Mouse (Mus musculus) embryonic stem cell, embryonic (primary cell): ENCODE data around the gene Slc28a1.
"Not testable (repeated sequence)": the region's sequence is repeated elsewhere in the genome, so short reads cannot be mapped to it uniquely, and the experiment has no call there.

ENCODE experiments used
- CTCF ChIA-PET, 4 experiments: fragments of 300-600 bp in 2 of 4; fragments of 350-600 bp in 2 of 4; sonication (Branson Sonifier 250); formaldehyde crosslinking; loops; one replicate each; lab custom pipeline; 2022; ENCODE audit warnings: inconsistent platforms in 2 of 4; lab: Charles Lee
- POLR2A ChIA-PET, 4 experiments: fragments of 300-600 bp in 2 of 4; fragments of 350-600 bp in 2 of 4; sonication (Branson Sonifier 250); formaldehyde crosslinking; loops; one replicate each; lab custom pipeline; 2022; ENCODE audit warnings: antibody characterized with exemption in 4 of 4, inconsistent platforms in 1 of 4; lab: Charles Lee

Slc28a1 gene

DNA sequence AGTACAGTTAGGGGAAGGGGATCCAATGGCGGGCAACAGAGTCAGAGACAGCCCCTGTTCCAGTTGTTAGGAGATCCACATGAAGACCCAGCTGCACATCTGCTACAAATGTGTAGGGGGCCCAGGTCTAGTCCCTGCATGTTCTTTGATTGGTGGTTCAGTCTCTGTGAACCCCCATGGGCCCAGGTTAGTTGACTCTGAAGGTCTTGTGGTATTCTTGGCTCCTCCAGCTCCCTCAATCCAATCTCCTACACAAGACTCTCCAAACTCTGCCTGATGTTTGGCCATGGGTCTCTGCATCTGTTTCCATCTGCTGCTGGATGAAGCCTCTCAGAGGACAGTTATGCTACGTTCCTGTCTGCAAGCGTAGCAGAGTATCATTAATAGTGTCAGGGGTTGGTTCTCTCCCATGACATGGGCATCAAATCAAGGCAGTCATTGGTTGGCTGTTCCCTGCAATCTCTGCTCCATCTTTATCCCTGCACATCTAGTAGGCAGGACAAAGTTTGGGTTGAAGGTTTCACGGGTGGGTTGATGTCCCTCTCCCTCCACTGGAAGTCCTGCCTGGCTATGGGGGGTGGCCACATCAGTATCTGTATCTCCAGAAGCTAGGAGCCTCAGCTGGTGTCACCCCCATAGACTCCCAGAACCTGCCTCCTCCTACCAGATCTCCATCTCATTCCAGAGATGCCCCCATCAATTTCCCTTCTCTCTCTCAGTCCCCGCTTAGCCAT lies 25.2 kb downstream of the Slc28a1 start:
- CTCF ChIA-PET, result no interaction called here
- POLR2A ChIA-PET, result interaction anchor here in 3 of 4 experiments (0.7 to 10.6 kb wide), 12 partner anchors 11 to 431 kb away, joined by 3 to 176 read pairs (median 4); partner anchors contain the start of genes Wdr73 (in 1 of the 3) and Whamm (in 1 of the 3)

DNA sequence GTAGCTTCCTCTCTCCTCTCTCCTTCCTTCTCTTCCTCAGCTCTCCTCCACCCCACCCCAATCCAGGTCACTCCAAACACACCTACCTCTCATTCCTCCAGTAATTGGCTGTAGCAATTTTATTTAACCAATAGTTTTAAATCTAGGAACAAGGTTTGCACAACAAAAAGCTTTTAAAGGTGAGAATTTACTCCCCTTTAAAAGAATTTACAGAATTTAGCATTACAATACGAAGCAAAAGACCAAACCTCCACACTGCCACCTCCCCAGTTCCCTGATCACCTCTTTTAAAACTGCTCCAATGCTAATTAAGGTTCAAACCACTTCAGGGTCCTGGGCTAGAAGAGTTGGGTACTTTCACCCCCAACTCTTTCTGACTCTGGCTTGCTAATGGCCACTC lies 26.9 kb downstream of the Slc28a1 start:
- ChIA-PET POLR2A (interaction anchor here (0.5 to 10.6 kb wide), 135 partner anchors 9 to 1482 kb away, joined by 3 to 176 read pairs (median 4); partner anchors contain the start of genes Rps17 (in 3 of the 4), Sec11a (in 3 of the 4), Alpk3 (in 2 of the 4) and Ramac (in 2 of the 4)), CTCF (interaction anchor here in 3 of 4 experiments (0.7 to 2.3 kb wide), 9 partner anchors 13 to 284 kb away, joined by 3 to 9 read pairs (median 3); no protein-coding TSS in a partner anchor)

DNA sequence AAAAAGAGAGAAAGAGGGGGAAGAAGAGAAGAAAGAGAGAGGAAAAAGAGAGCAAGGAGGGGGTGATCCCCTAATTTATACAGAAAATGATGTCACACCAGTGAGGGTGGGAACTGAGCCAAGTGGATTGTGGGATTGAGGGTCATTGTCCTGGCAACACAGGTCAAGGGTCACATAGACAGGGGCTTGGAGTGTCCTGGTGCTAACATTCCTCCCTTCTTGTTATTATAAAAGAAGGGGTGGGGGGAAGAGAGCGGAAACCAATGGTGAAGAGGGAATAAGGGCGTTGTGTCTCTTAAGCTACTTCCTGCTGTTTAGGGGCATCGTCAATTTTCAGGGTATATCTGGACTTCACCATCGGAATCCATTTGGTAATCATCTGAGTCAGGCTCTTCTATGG lies 28.5 kb downstream of the Slc28a1 start:
- POLR2A ChIA-PET, result interaction anchor here (0.6 to 10.6 kb wide), 12 partner anchors 9 to 80 kb away, joined by 3 to 176 read pairs (median 4); no protein-coding TSS in a partner anchor
- CTCF ChIA-PET, result not testable (repeated sequence)

DNA sequence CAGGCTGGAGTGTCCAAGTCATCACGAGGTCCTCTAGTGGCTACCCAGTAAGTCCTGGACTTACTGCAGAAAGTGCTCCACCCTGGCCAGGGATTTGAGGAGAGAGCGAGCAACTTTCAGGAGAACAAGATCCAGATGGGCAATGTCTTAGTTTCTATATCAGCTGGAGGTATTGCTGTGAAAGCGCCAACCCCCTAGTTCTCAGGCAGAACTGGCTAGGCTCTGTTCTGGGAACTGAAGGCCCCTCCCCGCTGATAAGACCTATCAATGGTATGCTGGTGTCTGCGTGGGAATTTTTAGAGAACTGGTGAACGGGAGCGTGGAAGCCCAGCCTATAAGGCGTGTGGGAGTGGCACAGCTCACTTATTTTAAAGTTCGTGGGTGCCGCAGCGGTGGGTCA lies 35.2 kb downstream of the Slc28a1 start:
- ChIA-PET POLR2A (interaction anchor here in 3 of 4 experiments (0.8 to 7.0 kb wide), 8 partner anchors 8 to 188 kb away, joined by 3 to 176 read pairs (median 12); no protein-coding TSS in a partner anchor), CTCF (no interaction called here)

DNA sequence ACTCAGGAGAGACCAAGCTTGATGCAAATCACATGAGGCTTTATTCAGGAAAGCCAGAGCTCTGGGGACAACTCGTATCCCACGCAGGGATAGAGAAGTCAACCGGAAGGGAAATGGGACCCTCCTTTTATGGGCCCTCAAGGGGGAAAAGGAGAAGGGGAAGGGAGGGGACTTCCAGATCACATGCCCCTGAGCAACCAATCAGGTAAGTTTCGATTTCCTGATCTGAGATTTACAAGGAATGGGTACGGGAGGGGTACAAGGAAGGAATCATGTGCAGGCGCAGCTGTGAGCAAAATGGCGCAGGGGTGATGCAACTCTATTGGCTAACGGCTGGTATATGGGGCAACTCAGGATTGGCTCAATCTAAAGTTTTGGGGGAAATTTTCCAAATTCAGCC lies 36.6 kb downstream of the Slc28a1 start:
- CTCF ChIA-PET, result no interaction called here

DNA sequence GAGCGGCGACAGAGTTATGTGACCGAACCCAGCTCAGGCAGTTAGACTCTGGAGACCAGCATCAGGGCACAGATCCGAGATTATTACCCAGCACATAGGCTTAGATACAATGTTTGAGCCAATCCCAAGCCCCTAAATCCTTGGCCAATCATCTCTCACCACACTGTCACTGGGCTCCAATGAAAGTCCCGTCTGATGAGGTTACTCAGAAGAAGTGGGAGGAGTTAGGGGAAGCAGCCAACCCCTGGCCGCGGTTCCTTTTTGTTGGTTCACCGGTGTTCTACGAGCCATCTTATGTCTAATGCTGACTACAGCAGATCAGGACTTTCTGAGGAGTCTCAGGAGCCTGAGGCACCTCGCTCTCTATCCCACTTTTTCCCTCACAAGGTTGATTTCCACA lies 37.7 kb downstream of the Slc28a1 start:
- ChIA-PET POLR2A (interaction anchor here in 3 of 4 experiments (0.6 to 7.0 kb wide), 35 partner anchors 8 to 910 kb away, joined by 3 to 176 read pairs (median 6); partner anchors contain the start of genes Zscan2 (in 2 of the 3), Sec11a (in 1 of the 3), Wdr73 (in 1 of the 3) and Zfp592 (in 1 of the 3)), CTCF (no interaction called here)

More for the DNA sequence above, 36.6 kb downstream of the Slc28a1 start:
- POLR2A ChIA-PET, result interaction anchor here (0.7 to 7.0 kb wide), 55 partner anchors 10 to 1023 kb away, joined by 3 to 176 read pairs (median 4); partner anchors contain the start of genes Nmb (in 1 of the 4), Sec11a (in 1 of the 4), Wdr73 (in 1 of the 4) and Zfp592 (in 1 of the 4)

DNA sequence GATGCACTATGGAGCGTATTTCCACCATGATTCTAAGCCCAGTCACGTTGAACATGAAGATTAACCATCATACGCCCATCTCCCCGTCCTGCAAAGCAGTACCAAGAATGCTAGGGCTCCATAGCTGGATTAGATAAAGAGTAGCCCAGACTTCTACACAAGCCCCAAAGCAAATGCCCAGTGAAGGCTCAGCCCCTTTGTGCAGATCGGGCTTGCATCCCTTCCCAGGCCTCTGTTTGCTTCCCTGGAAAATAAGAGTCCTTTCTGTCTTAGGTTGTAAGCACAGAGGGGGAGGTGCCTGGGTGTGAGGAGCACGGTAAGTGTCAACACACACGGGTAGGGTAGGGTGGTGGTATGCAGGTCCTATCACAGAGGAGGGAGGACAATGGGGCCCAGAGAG lies 38.2 kb downstream of the Slc28a1 start:
- POLR2A ChIA-PET, result interaction anchor here (0.5 to 7.0 kb wide), 40 partner anchors 11 to 1611 kb away, joined by 3 to 176 read pairs (median 6); partner anchors contain the start of genes Wdr73 (in 1 of the 4), Zfp592 (in 1 of the 4) and Zscan2 (in 1 of the 4)
- CTCF ChIA-PET, result interaction anchor here in 2 of 4 experiments (0.6 to 1.2 kb wide), 5 partner anchors 12 to 299 kb away, joined by 3 to 4 read pairs (median 3); no protein-coding TSS in a partner anchor

DNA sequence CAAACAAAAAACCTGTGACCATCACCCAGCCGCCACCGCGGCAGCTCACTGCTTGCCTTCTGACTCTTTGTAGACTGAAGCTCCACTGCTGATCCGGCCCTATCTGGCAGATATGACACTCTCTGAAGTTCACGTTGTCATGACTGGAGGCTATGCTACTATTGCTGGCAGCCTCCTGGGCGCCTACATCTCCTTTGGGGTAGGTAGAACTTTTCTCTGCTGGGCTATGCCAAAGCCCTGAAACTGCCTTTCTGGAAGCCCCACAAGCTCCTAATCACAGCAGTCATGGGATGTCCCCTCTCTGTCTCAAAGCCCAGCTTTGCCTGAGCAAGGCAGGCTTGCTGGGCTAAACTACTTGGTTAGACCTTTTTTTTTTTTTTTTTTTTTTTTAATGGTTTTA lies 38.7 kb downstream of the Slc28a1 start:
- ChIA-PET CTCF (interaction anchor here in 2 of 4 experiments (0.6 to 1.2 kb wide), 9 partner anchors 13 to 300 kb away, joined by 3 to 5 read pairs (median 3); partner anchors contain the start of gene Zscan2 (in 1 of the 2)), POLR2A (interaction anchor here (0.5 to 7.0 kb wide), 52 partner anchors 8 to 1611 kb away, joined by 3 to 176 read pairs (median 5); partner anchors contain the start of genes Slc28a1 (in 1 of the 4), Wdr73 (in 1 of the 4) and Zscan2 (in 1 of the 4))

DNA sequence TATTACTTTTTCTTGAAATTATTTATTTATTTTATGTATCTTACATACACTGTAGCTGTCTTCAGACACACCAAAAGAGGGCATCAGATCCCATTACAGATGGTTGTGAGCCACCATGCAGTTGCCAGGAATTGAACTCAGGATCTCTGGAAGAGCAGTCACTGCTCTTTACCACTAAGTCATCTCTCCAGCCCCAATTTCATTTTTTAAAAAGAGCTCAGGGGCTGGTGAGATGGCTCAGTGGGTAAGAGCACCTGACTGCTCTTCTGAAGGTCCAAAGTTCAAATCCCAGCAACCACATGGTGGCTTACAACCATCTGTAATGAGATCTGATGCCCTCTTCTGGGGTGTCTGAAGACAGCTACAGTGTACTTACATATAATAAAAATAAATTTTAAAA lies 39.6 kb downstream of the Slc28a1 start:
- POLR2A ChIA-PET, result interaction anchor here (0.6 to 7.0 kb wide), 51 partner anchors 9 to 1088 kb away, joined by 3 to 176 read pairs (median 5); partner anchors contain the start of genes Slc28a1 (in 1 of the 4), Wdr73 (in 1 of the 4) and Zscan2 (in 1 of the 4)
- CTCF ChIA-PET, result interaction anchor here (0.5 to 2.0 kb wide), 34 partner anchors 9 to 999 kb away, joined by 3 to 14 read pairs (median 4); partner anchors contain the start of genes Sec11a (in 2 of the 4), Alpk3 (in 1 of the 4) and Zscan2 (in 1 of the 4)

DNA sequence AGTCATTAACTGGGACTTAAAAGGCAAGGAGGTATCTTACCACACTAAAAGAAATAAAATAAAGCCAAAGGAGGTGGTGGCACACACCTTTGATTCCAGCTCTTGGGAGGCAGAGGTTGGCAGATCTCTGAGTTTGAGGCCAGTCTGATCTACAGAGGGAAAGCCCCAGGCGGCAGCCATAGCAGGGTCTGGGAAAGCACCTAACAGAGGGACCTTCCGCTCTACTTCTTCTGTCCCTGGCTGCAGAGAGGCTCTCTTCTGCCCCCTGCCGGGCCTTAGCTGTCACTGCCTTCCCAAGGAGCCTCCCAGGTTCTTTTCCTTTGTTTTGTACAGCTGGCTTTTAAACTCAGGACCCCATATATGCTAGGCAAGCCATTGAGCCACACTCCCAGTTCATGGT lies 40.4 kb downstream of the Slc28a1 start:
- POLR2A ChIA-PET, result interaction anchor here (0.6 to 7.0 kb wide), 47 partner anchors 8 to 1125 kb away, joined by 3 to 176 read pairs (median 4); partner anchors contain the start of genes Slc28a1 (in 1 of the 4) and Zscan2 (in 1 of the 4)
- CTCF ChIA-PET, result interaction anchor here (0.5 to 2.0 kb wide), 60 partner anchors 10 to 603 kb away, joined by 3 to 15 read pairs (median 4); partner anchors contain the start of genes Sec11a (in 2 of the 4), Alpk3 (in 1 of the 4) and Zscan2 (in 1 of the 4)

DNA sequence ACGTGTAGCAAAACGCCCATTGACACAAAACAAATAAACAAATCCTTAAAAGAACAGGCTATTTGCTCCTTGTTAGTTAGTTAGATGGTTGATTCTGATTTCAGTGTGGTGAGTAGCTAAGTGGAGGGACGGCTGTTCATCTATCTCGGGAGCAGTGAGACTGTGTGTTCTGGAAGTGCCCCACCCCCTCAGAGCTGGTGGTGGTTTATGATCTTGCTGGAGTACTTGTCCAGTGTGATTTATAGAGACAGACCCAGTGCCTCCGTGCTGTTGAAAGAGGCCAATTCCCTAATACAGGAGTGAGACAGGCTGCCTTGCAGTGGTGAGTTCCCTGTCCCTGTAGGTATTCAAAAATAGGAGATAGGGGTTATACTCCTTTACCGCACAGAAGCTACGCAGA lies 44.3 kb downstream of the Slc28a1 start:
- ChIA-PET POLR2A (interaction anchor here in 2 of 4 experiments (0.7 to 2.3 kb wide), 8 partner anchors 18 to 283 kb away, joined by 3 to 8 read pairs (median 4); no protein-coding TSS in a partner anchor), CTCF (interaction anchor here in 3 of 4 experiments (0.6 to 1.6 kb wide), 3 partner anchors 18 to 283 kb away, joined by 3 read pairs; no protein-coding TSS in a partner anchor)

DNA sequence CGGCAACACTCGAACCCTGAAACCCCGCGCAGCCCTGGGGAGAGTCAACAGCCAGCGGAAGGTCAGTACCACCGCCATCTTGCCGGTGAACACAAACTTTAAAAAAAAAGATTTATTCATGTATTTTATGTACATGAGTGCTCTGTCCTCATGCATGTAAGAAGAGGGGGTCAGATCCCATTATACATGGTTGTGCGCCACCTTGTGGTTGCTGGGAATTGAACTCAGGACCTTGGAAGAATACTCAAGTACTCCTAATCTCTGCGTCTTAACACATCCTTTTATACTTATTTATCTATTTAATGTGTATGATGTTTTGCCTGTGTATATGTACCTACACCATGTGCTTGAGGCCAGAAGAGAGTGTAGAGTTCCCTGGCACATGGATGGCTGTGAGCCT lies 47.1 kb downstream of the Slc28a1 start:
- ChIA-PET CTCF (interaction anchor here in 3 of 4 experiments (0.6 to 1.9 kb wide), 5 partner anchors 77 to 621 kb away, joined by 3 to 4 read pairs (median 3); no protein-coding TSS in a partner anchor), POLR2A (interaction anchor here in 1 of 4 experiments (0.7 kb wide), 1 partner anchor 64 kb away, joined by 3 read pairs; no protein-coding TSS in a partner anchor)

DNA sequence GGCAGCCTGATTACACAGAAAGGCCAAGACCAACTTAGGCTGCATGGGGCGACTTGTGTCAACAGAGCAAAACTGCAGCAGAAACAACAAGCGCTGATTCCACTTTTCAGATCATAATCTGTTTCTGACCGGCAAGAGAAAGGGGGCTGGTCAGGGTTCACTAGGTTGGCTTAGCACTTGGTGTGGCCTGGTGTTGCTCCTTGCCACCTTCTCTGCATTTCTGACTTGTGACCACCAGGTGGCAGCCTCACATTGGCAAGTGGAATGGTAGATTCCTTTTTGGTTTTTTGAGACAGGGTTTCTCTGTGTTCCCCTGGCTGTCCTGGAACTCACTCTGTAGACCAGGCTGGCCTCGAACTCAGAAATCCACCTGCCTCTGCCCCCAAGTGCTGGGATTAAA lies 47.7 kb downstream of the Slc28a1 start:
- ChIA-PET POLR2A (interaction anchor here in 1 of 4 experiments (0.7 to 1.1 kb wide), 2 partner anchors 64 to 100 kb away, joined by 3 read pairs; no protein-coding TSS in a partner anchor), CTCF (interaction anchor here in 3 of 4 experiments (0.6 to 1.9 kb wide), 6 partner anchors 77 to 620 kb away, joined by 3 to 4 read pairs (median 3); no protein-coding TSS in a partner anchor)

DNA sequence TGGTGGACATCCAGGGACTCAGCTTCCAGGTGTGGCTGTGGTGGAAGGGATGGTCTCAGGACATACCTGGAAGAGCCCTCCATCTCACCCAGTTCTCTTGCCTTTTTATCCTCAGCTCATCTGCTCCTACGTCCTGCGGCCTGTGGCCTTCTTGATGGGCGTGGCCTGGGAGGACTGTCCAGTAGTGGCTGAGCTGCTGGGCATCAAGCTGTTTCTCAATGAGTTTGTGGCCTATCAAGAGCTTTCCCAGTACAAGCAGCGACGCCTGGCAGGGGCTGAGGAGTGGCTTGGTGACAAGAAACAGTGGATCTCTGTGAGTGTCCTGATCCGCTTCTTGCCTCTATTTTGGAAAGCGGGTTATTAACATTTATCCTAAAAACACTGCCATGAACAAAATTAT lies 49.8 kb downstream of the Slc28a1 start:
- CTCF ChIA-PET, result interaction anchor here in 3 of 4 experiments (0.6 to 2.3 kb wide), 4 partner anchors 9 to 181 kb away, joined by 3 to 6 read pairs (median 4); no protein-coding TSS in a partner anchor
- POLR2A ChIA-PET, result interaction anchor here in 2 of 4 experiments (1.0 to 8.9 kb wide), 7 partner anchors 11 to 179 kb away, joined by 3 to 89 read pairs (median 8); partner anchors contain the start of gene Rps17 (in 1 of the 2)

DNA sequence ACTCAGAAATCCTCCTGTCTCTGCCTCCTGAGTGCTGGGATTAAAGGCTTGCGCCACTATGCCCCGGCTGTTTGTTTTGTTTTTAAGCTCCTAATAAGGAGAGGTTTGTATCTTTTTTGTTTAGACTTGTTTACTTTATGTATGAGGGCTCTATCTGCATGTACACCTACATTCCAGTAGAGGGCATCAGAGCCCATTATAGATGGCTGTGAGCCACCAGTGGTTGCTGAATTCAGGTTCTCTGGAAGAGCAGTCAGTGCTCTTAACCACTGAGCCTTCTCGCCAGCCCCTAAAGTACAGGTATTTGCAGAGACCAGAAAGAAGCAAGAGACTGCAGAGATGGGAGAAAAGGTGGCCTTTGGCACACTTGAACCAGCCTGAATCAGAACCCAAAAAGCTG lies 52.5 kb downstream of the Slc28a1 start:
- ChIA-PET POLR2A (interaction anchor here (0.6 to 8.9 kb wide), 28 partner anchors 10 to 400 kb away, joined by 3 to 89 read pairs (median 5); partner anchors contain the start of genes Rps17 (in 2 of the 4) and Pde8a (in 1 of the 4)), CTCF (interaction anchor here (0.6 to 5.4 kb wide), 46 partner anchors 9 to 343 kb away, joined by 3 to 44 read pairs (median 4); partner anchors contain the start of gene Zfp592 (in 1 of the 4))

DNA sequence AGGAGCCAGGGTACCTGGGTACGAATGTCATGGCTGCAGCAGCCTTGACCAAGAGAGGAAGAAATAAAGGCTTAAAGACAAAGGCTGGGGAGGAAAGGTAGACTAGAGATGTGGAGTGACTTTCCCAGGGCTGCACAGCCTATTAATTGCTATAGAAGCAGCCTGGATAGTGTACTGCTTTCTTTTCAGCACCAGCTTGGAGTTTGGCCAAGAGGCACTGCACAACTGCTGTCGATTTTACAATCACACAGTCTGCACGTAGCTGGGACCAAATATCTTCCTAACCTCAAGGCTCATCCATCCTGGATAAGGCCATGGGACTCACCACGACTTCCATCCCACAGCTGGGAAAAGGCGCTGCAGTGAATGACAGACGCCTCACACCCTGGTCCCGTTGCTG lies 54.8 kb downstream of the Slc28a1 start:
- ChIA-PET CTCF (interaction anchor here in 2 of 4 experiments (1.2 to 5.4 kb wide), 2 partner anchors 165 to 170 kb away, joined by 3 to 44 read pairs; no protein-coding TSS in a partner anchor), POLR2A (interaction anchor here in 3 of 4 experiments (0.6 to 8.9 kb wide), 9 partner anchors 28 to 593 kb away, joined by 3 to 89 read pairs (median 3); partner anchors contain the start of genes Rps17 (in 2 of the 3) and Ramac (in 1 of the 3))

DNA sequence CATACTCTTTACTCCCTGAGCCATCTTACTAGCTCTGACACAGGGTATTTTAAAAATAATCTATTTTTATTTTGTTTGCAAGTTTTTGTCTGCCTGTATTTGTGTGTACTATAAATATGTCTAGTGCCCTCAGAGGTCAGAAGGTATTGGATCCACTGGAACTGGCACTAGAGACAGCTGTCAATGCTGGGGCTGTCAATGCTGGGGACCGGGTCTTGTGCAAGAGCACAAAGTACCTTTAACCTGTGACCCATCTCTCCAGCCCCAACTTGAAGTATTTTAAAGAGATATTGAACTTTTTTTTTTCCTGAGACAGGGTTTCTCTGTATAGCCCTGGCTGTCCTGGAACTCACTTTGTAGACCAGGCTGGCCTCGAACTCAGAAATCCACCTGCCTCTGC lies 59.3 kb downstream of the Slc28a1 start:
- ChIA-PET POLR2A (no interaction called here), CTCF (interaction anchor here in 1 of 4 experiments (1.1 kb wide), 1 partner anchor 9 kb away, joined by 3 read pairs; no protein-coding TSS in a partner anchor)
